Mouse (Mus musculus) megakaryocyte, embryonic 14.5 days (primary cell): Measurements from ENCODE around the gene Ros1.

Experiments
- FLI1 ChIP-seq: IDR thresholded peaks from 2 replicates; pipeline ENCODE4 v1.6.1; 2012; ENCODE audit warnings: low read length, inconsistent platforms, mixed read lengths
- GATA1 ChIP-seq: IDR thresholded peaks from 3 replicates; pipeline ENCODE4 v1.6.1; 2012; ENCODE audit warnings: mixed read lengths, low read length, inconsistent platforms, borderline replicate concordance

- TF ChIP-seq GATA1 (no peak), FLI1 (no peak)
Observed at GRCm38 (mm10) chr10:52048287-52048686, 146.8 kb downstream of the Ros1 start.
